Mouse (Mus musculus) right cerebral cortex, postnatal 4 days (tissue): ENCODE results near the gene Gcnt3.
"Not testable (repeated sequence)": the region's sequence is repeated elsewhere in the genome, so short reads cannot be mapped to it uniquely, and the experiment has no call there.

Source experiments
- DNase-seq: peaks from one replicate; pipeline ENCODE4 v3.0.0-alpha.2; 2022

Gcnt3 gene

DNA sequence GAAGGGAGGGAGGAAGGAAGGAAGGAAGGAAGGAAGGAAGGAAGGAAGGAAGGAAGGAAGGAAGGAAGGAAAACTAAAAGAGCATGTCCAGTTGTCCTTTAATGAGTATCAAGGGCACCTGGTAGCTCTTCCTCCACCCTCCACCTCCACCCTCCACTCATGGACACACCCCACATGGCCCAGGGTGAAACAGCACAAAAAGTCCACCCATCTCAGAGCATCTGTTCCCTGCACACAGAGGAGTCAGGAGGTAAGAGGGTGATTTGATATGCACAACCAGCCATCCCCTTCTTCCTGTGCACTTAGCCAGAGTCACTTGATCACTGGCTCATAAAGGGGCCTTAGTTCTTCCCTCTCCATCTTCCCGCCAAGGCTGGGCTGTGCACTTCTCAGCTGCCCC lies 5.0 kb upstream of the Gcnt3 start:
- no peak for DNase-seq

DNA sequence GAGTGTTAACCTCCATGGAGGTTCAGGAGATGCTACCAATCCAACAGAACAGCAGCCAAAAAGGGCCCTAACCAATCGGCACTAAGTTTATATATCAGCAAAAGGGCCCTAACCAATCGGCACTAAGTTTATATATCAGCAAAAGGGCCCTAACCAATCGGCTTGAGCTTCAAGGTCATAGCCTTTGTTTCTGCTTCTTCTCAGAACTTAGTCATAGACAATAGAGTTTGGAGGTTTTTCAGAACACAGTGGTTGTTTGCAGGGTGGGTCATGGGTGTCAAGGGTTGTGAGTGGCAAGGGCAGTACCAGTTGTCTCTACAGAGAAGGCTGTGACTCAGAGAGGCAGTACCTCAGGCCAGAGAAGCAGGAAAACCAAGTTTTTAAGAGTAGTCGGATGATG lies 4.2 kb upstream of the Gcnt3 start:
- no peak for DNase-seq

DNA sequence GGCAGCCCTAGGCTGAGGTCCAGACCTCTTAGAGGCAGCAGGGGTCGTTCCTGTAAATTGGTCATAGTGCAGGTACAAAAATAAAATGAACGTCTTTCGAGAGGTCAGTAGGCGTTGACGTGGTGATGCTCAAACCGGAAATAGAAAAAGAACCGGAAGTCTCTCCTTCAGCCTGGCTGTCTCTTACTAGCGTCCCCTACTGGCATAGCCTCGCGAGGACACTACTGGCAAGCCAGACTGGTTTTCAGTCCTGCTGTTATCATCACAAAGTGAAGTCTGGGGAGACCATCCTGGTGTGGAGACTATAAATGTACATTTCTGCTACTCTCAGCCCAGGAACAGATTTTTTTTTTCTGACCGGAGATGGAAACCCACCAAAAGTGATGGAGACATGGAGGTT lies 2.7 kb upstream of the Gcnt3 start:
- no peak for DNase-seq

DNA sequence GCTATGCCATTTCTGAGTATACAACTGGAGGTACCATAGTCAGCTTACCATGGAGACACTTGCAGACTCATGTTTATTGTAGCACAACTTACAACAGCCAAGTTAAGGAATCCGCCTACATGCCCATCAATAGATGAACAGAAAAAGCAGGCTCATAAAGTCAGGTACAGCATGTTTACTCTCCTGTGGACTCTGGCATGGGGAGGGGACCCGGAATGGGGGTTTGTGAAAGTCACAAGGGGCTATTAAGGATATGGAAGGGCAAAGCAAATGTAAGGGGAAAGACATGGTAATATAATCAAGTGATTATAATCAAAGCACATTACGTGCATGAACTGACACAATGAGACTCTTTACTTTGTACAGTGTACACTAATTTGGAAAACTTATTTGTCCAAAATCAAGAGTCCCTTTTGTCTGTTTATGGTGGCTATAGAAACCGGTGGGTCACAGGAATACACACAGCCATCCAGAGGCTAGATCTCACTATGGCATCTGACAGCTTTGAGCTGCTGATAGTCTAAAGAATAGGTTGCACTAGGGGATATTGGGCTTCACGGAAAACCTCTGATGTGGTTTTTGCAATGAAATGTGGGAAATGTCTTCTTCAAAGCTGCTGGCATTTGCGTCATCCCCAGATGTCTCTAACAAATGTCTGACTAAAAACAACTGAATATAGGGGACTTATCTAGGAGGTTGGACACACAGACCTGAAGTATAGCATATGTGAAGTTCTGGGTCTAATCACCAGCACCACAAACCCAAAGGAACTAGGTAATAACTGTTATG lies 1.9 kb upstream of the Gcnt3 start:
- no peak for DNase-seq

DNA sequence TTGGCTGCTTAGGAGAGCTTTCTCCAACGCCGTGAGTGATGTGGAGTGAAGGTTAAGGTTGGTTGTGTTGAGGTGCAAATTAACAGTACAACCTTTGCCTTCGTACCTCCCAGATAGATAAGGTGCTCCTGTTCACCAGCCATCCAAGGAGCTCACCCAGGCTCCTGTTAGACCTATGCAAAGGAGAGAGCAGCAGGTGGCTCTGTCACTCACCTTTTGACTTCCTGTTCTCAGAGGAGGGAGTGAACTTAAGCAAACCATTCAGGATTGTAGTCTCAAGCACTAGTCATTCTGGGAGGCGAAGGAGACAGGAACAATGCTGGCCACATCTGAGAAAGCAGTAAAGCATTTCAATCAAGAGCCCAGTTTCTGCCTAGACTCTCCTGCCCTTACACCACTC lies 1.2 kb downstream of the Gcnt3 start:
- no peak for DNase-seq

DNA sequence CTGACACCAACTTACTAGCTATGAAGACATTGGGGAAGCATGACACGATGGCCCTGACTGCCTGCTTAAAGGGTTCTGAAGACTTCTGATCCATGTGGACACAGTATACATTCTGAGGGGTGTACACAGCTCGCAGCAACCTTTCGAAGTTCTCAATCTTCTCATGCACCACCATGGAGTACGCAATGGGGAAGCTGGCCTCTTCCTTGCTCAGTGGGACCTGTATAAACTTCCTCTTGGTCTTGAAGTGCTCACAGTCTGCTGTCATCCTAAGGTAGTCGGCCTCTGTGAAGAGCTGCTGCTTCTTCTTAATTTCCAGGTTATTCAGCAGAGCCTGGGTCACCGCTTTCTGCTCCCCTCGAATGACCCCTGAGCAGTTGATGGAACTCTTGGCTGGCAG lies 3.2 kb downstream of the Gcnt3 start:
- no peak for DNase-seq

DNA sequence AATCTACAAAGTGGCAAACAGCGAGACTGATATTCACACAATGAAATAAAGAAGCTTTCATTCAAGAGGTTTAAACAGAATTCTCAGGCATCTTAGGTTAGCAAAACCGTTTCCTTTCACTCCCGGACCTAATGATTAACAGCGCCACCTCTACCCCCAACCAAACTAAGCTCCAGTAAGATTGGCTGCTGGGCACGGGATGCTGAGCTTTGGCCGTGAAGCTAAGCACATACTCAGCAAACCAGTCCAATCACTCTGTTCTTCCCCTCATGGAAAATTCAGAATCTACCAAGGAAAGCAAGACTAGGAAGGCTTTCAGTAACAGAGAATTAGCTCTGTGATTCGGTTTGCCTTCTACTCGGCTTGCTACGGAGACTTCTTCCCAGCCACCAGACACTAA lies 4.8 kb downstream of the Gcnt3 start:
- no peak for DNase-seq

DNA sequence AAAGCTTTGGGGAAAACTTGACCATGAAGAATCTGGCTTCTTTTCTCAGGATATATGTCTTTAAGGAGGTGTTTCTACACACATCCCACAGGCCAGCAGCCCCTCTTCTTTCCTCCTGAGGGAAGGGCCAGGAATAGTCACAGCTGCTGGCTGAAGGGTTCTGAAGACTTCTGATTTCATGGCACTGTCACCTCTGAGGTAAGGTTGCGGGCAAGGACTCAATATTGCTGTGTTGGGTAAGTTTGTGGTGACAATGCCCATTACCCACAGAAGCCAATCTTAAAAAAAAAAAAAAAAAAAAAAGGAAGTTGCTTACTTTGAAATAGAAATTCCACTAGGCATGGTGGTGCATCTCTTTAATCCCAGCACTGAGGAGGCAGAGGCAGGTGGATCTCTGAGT lies 5.7 kb downstream of the Gcnt3 start:
- no peak for DNase-seq

DNA sequence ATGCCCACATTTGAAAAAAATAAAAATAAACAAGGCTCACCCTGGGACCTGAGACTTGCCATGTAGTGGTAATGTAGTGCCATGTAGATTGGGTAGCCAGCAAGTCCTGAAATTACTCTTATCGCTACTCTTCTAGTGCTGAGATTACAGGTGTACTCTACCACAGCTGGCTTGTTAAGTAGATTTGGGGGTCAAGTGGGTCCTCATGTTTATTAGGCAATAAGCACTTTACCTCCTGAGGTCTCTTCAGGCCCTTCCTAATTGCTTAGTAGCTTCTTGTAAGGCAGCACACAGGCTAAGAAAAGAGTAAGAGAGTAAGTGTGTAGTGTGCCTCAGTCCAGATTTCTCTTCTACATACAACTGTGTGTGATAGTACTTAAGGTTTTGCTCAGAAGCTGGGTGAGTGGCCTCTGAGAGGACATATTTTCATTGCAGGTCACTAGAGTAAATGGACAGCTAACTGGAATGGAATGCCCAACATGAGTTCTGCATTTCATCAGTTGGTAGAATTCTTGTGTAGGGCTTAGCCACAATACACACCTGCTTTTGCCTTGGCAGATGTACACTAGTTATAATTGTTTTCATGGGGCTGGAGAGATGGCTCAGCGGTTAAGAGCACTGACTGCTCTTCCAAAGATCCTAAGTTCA lies 12.4 kb downstream of the Gcnt3 start:
- DNase-seq, result no peak

DNA sequence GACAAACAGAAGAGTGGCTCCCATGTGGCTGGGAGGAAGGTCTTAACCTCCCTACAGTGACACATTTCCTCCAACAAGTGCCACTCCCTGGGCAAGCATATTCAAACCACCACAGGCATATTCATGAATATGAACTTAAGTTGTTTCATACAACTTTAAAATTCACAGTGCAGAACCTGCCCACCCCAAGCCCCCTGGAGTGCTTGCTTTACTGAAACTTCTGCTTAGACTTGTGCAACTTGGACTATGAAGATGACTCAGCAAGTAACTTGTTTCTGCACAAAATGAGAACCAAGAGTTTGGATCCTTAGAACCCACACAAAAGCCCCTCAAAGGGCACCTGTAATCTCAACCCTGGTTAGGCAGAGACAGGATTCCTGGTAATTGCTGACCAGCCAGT lies 13.2 kb downstream of the Gcnt3 start:
- DNase-seq, result no peak

DNA sequence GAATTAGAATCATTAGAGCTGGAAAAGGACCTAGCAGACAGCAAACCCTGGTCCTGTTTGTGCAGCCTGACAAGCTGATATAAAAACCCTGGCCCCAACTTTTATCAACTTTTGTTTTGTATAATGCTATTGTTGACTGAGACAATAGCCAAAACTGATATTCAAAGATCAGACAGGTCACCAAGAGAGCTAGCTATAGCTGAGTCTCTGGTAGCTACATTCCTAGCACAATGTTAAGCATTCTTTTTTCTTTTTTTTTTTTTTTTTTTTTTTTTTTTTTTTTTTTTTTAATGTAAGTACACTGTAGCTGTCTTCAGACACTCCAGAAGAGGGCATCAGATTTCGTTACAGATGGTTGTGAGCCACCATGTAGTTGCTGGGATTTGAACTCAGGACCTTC lies 14.3 kb downstream of the Gcnt3 start:
- not testable (repeated sequence) for DNase-seq

DNA sequence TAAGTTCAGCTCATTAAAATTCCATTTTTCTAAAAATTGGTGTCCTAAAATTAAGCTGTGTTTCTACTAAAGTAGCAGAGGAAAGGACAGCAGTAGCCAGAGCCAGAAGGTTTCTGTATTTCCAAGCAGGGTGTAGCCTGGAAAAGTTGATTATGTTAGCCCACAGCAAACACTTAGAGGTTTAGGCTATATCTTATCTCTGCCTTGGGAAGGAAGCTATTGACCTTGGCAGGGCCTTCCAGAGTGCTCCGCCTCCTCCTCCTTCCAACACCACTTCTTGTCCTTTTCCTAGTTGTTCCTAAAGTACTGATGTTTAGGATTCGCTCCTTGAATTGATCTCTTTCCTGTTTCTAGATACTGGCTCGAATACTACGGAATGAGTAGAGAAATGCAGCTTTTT lies 15.8 kb downstream of the Gcnt3 start:
- no peak for DNase-seq

DNA sequence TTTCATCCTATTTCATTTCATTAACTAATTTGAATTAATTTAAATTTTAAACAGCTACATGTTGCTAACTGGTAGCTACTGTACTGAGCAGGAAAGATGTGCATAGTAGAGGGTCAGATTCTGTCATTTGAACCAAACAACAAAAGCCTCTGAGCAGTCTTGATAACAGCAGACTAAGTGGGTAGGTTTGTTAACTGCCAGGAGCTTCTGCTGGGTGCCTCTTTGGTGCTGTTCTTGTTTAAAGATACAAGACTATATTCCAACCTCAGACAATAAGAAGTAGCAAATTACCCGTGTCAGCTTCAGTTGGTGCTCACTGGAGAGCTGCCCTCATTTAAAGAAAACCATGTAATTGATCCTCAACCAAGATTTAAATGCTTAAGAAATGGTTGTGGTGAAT lies 16.3 kb downstream of the Gcnt3 start:
- no peak for DNase-seq

DNA sequence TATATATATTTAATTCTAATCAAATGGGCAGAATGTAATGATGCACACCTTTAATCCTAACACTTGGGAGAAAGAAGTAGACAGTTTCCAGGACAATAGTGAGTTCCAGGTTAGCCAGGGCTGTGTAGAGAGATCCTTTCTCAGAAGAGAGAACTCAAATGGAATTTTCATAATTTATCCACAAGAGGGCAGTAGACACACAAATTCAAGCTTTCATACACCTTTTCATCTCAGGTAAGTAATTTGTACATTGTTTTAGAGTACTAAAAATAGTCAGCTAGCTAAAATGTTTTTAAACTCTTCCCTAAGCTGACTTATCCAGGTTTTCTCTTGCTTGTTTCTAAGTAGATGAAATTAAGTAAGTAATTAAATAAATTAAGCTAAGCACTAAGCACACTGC lies 19.0 kb downstream of the Gcnt3 start:
- DNase-seq, result no peak

DNA sequence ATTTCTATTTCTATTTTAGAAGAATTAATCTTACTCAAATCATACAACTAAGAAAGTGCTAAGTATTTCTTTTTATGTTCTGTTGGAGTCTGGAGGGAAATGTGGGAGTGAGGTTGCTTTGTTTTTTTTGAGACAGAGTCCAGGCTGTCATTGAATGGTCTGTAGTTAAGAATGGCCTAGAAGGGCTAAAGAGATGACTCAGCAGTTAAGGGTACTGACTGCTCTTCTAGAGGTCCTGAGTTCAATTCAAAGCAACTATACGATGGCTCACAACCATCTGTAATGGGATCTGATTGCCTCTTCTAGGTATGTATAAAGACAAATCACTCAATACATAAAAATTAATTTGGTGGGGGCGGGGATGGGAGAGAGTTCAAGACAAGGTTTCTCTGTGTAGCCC lies 22.3 kb downstream of the Gcnt3 start:
- no peak for DNase-seq

DNA sequence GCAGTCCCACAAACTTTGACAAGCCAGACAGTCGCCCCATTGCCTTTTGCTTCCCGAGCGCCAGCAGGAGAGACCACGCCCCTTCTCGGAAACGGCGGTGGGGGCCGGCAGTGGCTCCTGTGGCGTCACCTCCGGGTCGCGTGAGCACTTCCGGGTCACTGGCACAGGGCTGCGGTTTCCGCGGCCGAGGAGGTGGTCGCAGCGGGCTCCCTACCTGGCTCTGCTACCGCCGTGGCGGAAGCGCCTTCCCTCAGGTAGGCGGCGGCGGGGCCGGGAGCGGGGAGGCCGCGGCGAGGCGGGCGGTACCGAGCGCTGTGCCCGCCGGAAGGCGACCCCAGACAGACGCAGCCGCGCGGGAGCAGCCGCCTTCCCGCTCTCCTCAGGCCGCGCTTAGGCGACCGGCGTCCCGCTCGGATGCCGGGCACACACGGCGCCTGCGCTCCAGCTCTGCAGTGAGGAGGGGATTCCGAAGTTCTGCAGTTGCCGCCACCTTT lies 25.4 kb downstream of the Gcnt3 start, which contains the start of gene Gtf2a2:
Gtf2a2 (plus strand) TSS at position 143 of the 494 bp plus-strand sequence.
- peak; percentile 95 for DNase-seq

DNA sequence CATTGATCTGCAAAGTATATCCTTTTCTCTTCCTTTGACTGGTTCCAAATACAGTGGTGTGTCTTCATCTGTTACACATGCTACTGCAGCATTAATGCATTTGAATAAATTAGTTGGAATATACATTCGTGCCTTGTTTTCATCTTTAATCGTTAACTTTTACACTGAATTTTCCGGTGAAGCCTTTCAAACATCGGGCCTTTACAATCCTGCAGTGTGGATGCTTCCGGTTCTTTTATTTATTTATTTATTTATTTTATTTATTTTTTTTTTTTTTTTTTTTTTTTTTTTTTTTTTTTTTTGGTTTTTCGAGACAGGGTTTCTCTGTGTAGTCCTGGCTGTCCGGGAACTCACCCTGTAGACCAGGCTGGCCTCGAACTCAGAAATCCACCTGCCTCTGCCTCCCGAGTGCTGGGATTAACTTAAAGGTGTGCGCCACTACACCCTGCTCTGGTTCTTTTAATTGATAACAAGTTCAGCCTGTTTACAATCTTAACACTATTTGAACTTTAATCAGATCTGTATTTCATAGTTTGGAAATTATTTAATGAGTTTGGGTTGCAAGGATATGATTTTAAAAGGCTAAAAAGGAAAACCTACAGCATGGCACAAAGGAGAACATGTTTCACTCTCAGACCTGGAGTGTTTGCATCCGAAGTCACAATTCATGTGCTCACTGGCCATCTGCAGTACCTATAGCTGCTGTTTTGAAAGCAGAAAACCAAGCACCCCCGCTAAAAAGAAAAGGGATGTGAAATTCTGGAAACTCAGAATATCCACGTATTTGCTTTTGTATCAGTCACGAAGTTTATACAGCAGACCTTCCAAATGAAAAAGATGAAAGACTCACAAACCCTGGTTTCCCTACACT lies 26.1 kb downstream of the Gcnt3 start:
- DNase-seq, result no peak

DNA sequence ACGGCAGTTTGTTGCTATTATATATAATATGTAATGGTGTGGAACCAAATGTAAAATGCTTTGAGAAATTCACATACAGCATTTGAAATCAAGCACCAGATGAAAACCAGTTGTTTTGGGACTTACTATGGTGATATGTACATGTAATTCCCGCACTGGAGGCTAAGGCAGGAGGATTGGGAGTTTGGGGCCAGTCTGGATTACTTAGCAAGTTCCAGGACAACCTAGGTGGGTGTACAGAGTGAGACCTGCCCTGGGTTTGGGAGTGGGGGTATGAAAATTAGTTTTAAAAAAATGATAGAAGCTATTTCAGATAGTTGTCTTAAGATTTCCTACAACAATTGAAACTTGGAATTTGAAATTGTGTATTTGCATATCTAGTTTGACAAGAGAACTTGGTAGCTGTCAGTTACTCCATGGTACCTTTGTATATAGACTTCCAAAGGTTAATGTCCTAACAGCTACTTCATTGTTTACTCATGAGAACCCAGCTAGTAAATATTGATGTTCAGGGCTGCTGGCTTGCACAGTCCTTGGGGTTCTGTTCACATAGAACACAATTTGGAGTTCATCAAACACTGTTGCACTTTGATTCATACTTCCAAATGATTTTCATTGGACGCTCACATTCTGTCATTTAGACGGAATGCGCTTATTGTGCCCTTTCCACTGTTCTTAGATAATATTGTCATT lies 27.0 kb downstream of the Gcnt3 start:
- DNase-seq, result no peak

DNA sequence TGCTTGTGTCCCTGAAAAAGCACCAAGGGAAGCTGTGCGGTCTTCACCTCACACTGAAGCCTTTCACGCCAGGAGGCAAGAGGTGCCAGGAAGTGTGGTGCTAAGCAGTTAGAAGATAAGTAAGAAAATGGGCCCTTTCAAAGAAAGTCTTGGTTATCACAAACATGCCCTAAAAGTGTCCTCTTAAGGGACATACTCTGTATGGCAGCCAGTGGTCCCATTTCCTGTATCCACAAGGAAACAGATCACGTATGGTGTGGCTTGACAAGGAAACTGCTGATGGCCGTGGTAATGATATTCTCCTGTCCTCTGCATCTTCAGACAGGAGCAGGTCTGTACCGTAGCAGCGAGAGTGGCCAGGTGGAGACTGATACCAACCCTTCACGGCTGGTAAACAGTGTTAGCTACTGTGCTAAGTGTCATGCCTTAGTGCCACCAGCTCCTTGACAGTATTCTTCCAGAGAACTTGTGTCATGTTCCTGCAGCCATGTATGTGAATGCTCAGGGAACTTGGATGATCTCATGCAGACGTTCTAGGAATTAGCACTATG lies 28.1 kb downstream of the Gcnt3 start:
- no peak for DNase-seq

DNA sequence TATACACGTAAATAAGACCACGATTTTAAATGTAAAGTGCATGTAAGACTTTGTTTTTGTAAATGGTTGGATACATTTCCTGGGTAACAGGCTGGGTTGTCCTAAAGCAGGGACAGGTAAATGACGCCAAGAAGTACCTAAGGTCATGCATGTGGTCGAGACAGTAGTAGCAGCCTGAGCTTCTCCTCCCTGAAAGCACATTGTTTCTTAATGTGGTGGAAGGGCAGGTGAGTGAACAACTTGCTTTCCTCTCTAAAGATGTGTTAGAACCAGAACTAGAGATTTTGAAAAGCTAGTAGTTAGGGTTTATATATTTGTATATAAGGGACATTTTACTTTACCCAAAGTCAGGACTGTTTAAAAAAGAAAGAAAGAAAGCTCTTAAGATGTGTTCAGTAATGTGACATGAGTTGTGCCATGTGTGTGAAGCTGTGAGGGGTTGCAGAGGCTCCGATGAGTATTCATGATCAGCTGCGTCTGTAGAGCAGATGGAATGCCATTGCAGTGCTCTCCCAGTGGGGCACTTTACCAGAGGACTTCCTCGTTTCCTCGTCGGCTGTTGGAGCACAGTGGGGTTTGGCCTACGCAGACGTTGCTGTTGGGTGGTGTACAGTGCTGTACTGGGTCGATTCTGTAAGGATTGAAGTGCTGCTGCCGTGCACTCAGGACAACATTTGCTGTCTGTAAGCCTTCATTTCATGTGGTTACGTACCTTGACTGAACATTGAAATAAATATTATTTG lies 30.2 kb downstream of the Gcnt3 start:
- DNase-seq, result no peak

DNA sequence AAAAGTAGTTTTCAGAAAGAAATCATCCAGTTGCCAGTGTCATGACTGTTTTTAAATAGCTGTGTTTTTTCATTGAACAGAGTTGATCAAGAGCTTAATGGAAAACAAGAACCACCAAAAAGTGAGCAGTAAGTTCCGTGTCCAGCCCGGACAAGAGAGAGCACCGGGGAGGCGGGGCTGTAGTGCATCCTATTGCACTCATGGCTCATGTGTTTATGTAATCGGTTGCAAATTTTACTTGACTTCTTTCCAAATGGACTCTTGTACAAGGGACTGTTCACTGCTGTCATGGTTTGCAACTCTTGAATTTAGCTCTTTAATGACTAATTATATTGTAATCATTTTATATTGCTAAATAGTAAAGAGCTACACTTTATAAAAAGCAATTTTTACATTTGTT lies 30.9 kb downstream of the Gcnt3 start:
- DNase-seq, result no peak

DNA sequence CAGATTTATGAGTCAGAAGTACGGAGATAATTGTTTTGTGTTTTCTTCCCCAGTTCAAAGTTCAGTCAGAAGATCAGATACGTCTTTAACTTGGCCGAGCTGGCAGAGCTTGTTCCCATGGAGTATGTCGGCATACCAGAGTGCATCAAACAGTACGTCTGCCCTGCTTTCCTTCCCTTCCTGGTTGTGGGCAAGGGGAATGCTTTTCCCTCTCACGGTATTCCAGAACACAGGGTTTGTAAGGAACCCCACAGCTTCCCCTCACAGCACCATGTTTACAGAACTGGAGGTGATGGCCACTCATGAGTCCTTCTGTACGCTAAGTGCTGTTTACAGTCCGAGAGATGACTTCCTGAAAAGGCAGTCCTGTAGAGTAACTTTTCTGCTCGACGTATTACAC lies 34.4 kb downstream of the Gcnt3 start:
- DNase-seq, result no peak
